Mouse (Mus musculus): ENCODE measurements around the gene Bri3.

GRCm38 (mm10) chr5:144238969-144239368 is 5.3 kb upstream of the Bri3 start:
- TF ChIP-seq CTCF (IDR thresholded peaks at IDR 0.05; ENCODE audit: borderline replicate concordance, insufficient read depth, low read length) (no peak), POLR2A (IDR thresholded peaks at IDR 0.05; ENCODE audit: low read depth, low read length) (no peak)
